8 mouse cellular contexts compared by ENCODE assay signal in the genomic region with DNA sequence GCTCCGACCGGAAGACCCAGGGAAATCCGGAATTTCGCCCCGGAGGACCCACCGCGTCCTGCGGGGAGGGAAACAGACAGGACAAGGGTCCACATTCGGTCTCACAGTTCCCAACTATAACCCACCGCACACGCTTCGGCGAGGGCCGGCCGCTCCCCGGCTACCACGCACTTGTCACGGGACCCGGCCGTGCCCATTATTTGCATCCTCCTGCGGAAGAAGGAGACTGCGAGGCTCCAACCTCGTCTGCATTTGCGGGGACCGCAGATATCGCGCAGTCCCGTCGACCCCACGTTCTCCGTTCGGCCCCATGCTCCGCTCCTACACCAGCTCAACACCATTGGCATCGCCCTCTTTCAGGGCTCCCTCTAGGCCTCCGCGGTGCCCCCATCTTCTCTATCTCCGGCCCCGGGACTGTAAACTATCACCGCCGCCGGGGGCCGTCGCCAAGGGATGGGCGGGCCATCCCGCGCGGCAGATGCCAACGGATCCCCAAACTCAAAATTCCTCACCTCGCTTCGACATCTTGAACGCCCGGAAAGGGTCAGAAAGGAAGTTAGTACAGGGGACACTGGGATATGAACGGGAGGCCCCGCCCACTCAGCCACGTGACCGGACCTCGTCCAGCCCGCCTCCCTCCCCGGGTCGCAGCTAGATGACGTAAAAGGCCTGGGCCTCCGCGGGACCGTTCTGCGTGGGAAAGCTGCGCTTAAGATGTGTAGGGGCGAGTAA. TPM values are rescaled to one million over a fixed set of nuclear protein-coding genes. Genes with fewer than 3 reads are reported as not detected.
DNase-seq lines count a peak whose midpoint lies in the region; ATAC-seq and TF ChIP-seq lines count a peak whose summit lies in the region.

Gene Rpl23, minus strand, starts transcription at position 606 of the 732 bp plus-strand sequence.

- TF ChIP-seq POLR2A in brain, embryonic 14.5 days (IDR thresholded peaks at IDR 0.05; ENCODE audit: borderline replicate concordance, extremely low read depth, insufficient read depth, insufficient read length, poor library complexity, severe bottlenecking), result peak; percentile 69; the same call in 1 of the 2 replicates
- peak; percentile 79 for TF ChIP-seq POLR2A in liver, adult 2 months (IDR thresholded peaks at IDR 0.05; ENCODE audit: extremely low read depth, insufficient read depth, low read length)
- peak; percentile 73 for TF ChIP-seq POLR2A in myocyte (IDR thresholded peaks at IDR 0.05; ENCODE audit: insufficient read length, low read depth)

- H3K79me3 ChIP-seq in C2C12 (ENCODE audit: low read depth), result peaks cover 38% of the 10 kb centered on the region

- peak; percentile 99 for DNase-seq in brain, embryonic 14.5 days (ENCODE audit: low read depth)
- DNase-seq in liver, adult 2 months (ENCODE audit: extremely low read depth, low read depth, low spot score), result peak; percentile 87
- peak; percentile 98 for DNase-seq in splenic B cell, adult 2 months (ENCODE audit: low read depth, low spot score)

- under 1% methylated on average over 67 of the region's 67 CpGs for WGBS in heart, embryonic 11.5 days (ENCODE audit: insufficient replicate concordance)
- under 1% methylated on average over 67 of the region's 67 CpGs for WGBS in kidney, embryonic 16.5 days
- under 1% methylated on average over 67 of the region's 67 CpGs for WGBS in liver, adult 2 months

- ATAC-seq in heart, embryonic 11.5 days (replicated peaks; ENCODE audit: insufficient number of reproducible peaks, low FRiP score, low TSS enrichment), result peak; percentile 87
- peak; percentile 93 for ATAC-seq in kidney, embryonic 16.5 days (ENCODE audit: low FRiP score, low TSS enrichment)

- H3K4me1 ChIP-seq in erythroblast, embryonic 14.5 days (ENCODE audit: control insufficient read depth), result peaks cover 32% of the 10 kb centered on the region
- peaks cover 7% of the 10 kb centered on the region for H3K4me1 ChIP-seq in heart, embryonic 11.5 days (ENCODE audit: control insufficient read depth, insufficient read depth, low read length)
- peaks cover 21% of the 10 kb centered on the region for H3K4me1 ChIP-seq in kidney, embryonic 16.5 days (ENCODE audit: insufficient read depth, low read length)
- peaks cover 12% of the 10 kb centered on the region for H3K4me1 ChIP-seq in liver, adult 2 months (ENCODE audit: control insufficient read depth, insufficient read depth, low read length)

- H3K9me3 ChIP-seq in erythroblast, embryonic 14.5 days (ENCODE audit: control insufficient read depth, low read length), result peaks cover 3% of the 10 kb centered on the region
- H3K9me3 ChIP-seq in heart, embryonic 11.5 days (replicated peaks; ENCODE audit: control insufficient read depth, low read length), result no peaks in the 10 kb centered on the region
- H3K9me3 ChIP-seq in kidney, embryonic 16.5 days (ENCODE audit: low read length), result no peaks in the 10 kb centered on the region

- H3K4me2 ChIP-seq in heart, embryonic 11.5 days, result peak within 1 kb of the TSS; percentile 79
- H3K4me2 ChIP-seq in kidney, embryonic 16.5 days (replicated peaks; ENCODE audit: low read depth, low read length), result peak within 1 kb of the TSS; percentile 75
- peak within 1 kb of the TSS; percentile 83 for H3K4me2 ChIP-seq in myocyte (ENCODE audit: low read depth)

- H3K4me3 ChIP-seq in C2C12 (ENCODE audit: insufficient read depth, poor library complexity, severe bottlenecking), result peak within 1 kb of the TSS; percentile 100
- peak within 1 kb of the TSS; percentile 96 for H3K4me3 ChIP-seq in erythroblast, embryonic 14.5 days (replicated peaks)
- H3K4me3 ChIP-seq in heart, embryonic 11.5 days (ENCODE audit: low read depth, low read length), result peak within 1 kb of the TSS; percentile 94
- peak within 1 kb of the TSS; percentile 100 for H3K4me3 ChIP-seq in kidney, embryonic 16.5 days (ENCODE audit: low read length)
- H3K4me3 ChIP-seq in liver, adult 2 months (ENCODE audit: insufficient read depth, low read depth, low read length), result peak within 1 kb of the TSS; percentile 92
- peak within 1 kb of the TSS; percentile 98 for H3K4me3 ChIP-seq in myocyte

- H3K27me3 ChIP-seq in C2C12 (ENCODE audit: control insufficient read depth, insufficient read depth, insufficient read length) (no peaks in the 10 kb centered on the region), myocyte (ENCODE audit: control insufficient read depth, insufficient read depth, insufficient read length) (no peaks in the 10 kb centered on the region)
- no peaks in the 10 kb centered on the region for H3K27me3 ChIP-seq in erythroblast, embryonic 14.5 days (ENCODE audit: control insufficient read depth)
- no peaks in the 10 kb centered on the region for H3K27me3 ChIP-seq in heart, embryonic 11.5 days (ENCODE audit: control insufficient read depth, insufficient read depth, low read length)
- no peaks in the 10 kb centered on the region for H3K27me3 ChIP-seq in kidney, embryonic 16.5 days (ENCODE audit: insufficient read depth, low read length)
- H3K27me3 ChIP-seq in liver, adult 2 months (ENCODE audit: control insufficient read depth, insufficient read depth, low read length), result no peaks in the 10 kb centered on the region
- no peaks in the 10 kb centered on the region for H3K27me3 ChIP-seq in splenic B cell, adult 2 months (ENCODE audit: control insufficient read depth, insufficient read depth, low read length, poor library complexity, severe bottlenecking)

- H3ac ChIP-seq in C2C12 (ENCODE audit: control insufficient read depth, insufficient read length, low read depth) (peak within 1 kb of the TSS; percentile 98), myocyte (ENCODE audit: control insufficient read depth, insufficient read length) (peak within 1 kb of the TSS; percentile 80)

- H3K36me3 ChIP-seq in C2C12 (ENCODE audit: control insufficient read depth, insufficient read depth), result peaks cover 47% of the 10 kb centered on the region
- peaks cover 47% of the 10 kb centered on the region for H3K36me3 ChIP-seq in erythroblast, embryonic 14.5 days (ENCODE audit: control insufficient read depth)
- peaks cover 33% of the 10 kb centered on the region for H3K36me3 ChIP-seq in heart, embryonic 11.5 days (ENCODE audit: control insufficient read depth, insufficient read depth, low read length)
- peaks cover 43% of the 10 kb centered on the region for H3K36me3 ChIP-seq in kidney, embryonic 16.5 days (ENCODE audit: insufficient read depth, low read length)
- peaks cover 37% of the 10 kb centered on the region for H3K36me3 ChIP-seq in liver, adult 2 months (ENCODE audit: control insufficient read depth, insufficient read depth, low read length)
- peaks cover 44% of the 10 kb centered on the region for H3K36me3 ChIP-seq in myocyte (ENCODE audit: control insufficient read depth, insufficient read depth)
- peaks cover 11% of the 10 kb centered on the region for H3K36me3 ChIP-seq in splenic B cell, adult 2 months (ENCODE audit: control insufficient read depth, insufficient read depth, low read length, poor library complexity, severe bottlenecking)

- TF ChIP-seq CTCF in C2C12 (IDR thresholded peaks at IDR 0.05; ENCODE audit: control insufficient read depth, insufficient read depth, insufficient read length), result no peak
- no peak for TF ChIP-seq CTCF in brain, embryonic 14.5 days (IDR thresholded peaks at IDR 0.05; ENCODE audit: borderline replicate concordance, extremely low read depth, insufficient read depth, insufficient read length)
- no peak for TF ChIP-seq CTCF in liver, adult 2 months (IDR thresholded peaks at IDR 0.05; ENCODE audit: low read depth, low read length)

- H3K79me2 ChIP-seq in C2C12 (ENCODE audit: control insufficient read depth, insufficient read depth) (peaks cover 46% of the 10 kb centered on the region), myocyte (ENCODE audit: control insufficient read depth, insufficient read depth) (peaks cover 38% of the 10 kb centered on the region)
- H3K79me2 ChIP-seq in liver, adult 2 months (ENCODE audit: control insufficient read depth, insufficient read depth, low read length), result peaks cover 10% of the 10 kb centered on the region

- peak within 1 kb of the TSS; percentile 100 for H3K9ac ChIP-seq in heart, embryonic 11.5 days (ENCODE audit: low read depth, low read length)
- H3K9ac ChIP-seq in kidney, embryonic 16.5 days (replicated peaks; ENCODE audit: low read length), result peak within 1 kb of the TSS; percentile 99
- peak within 1 kb of the TSS; percentile 93 for H3K9ac ChIP-seq in liver, adult 2 months (ENCODE audit: low read depth, low read length)

- H3K27ac ChIP-seq in heart, embryonic 11.5 days (ENCODE audit: low read depth, low read length), result peak within 1 kb of the TSS; percentile 91
- peak within 1 kb of the TSS; percentile 95 for H3K27ac ChIP-seq in kidney, embryonic 16.5 days (ENCODE audit: low read length)
- peak within 1 kb of the TSS; percentile 62 for H3K27ac ChIP-seq in liver, adult 2 months (replicated peaks; ENCODE audit: insufficient read depth, low read depth, low read length)

TF ChIP-seq in C2C12, 6 proteins besides CTCF, POLR2A, EP300 and RAD21:
- peak; percentile 99 for TF ChIP-seq USF1 (IDR thresholded peaks at IDR 0.05; ENCODE audit: low read depth)
- no peak for TF ChIP-seq CEBPB (IDR thresholded peaks at IDR 0.05; ENCODE audit: low read depth)
- TF ChIP-seq MAX (IDR thresholded peaks at IDR 0.05), result peak; percentile 76

TF ChIP-seq in myocyte, 11 proteins besides CTCF, POLR2A, EP300 and RAD21:
- TF ChIP-seq SRF (IDR thresholded peaks at IDR 0.05; ENCODE audit: control insufficient read depth, insufficient read length, low read depth) (peak; percentile 86), MYOG (IDR thresholded peaks at IDR 0.05; ENCODE audit: control insufficient read depth in 1 of 3, insufficient read depth in 1 of 3, insufficient read length in 2 of 3, low read depth in 2 of 3) (no peak), E2F4 (IDR thresholded peaks at IDR 0.05; ENCODE audit: insufficient read depth) (peak; percentile 28), MYOD1 (IDR thresholded peaks at IDR 0.05; ENCODE audit: control insufficient read depth in 1 of 3, insufficient read length in 2 of 3, low read depth in 2 of 3) (no peak), USF1 (IDR thresholded peaks at IDR 0.05; ENCODE audit: low read depth) (peak; percentile 99), POLR2AphosphoS2 (IDR thresholded peaks at IDR 0.05; ENCODE audit: insufficient read length, low read depth) (peak; percentile 77)

RNA-seq across cellular contexts. Expression of gene Rpl23, which starts in this region (rescaled TPM):
- polyA plus RNA-seq in C2C12 (2012; fragmentation: generic; extraction: Trizol), result 1,391 TPM
- 396 and 444 TPM in 2 replicates for polyA plus RNA-seq in brain, embryonic 14.5 days (2012; rRNA removed)
- 22.6 and 32.2 TPM in 2 replicates for polyA plus RNA-seq in erythroblast, embryonic 14.5 days (2012)
- polyA plus RNA-seq in heart, embryonic 11.5 days (2014; fragmentation: Nextera tagmentation; extraction: Ambion mirVana), result 461 and 517 TPM in 2 replicates
- 428 and 460 TPM in 2 replicates for polyA plus RNA-seq in kidney, embryonic 16.5 days (2015; fragmentation: Nextera tagmentation; extraction: Ambion mirVana)
- 240 and 283 TPM in 2 replicates for total RNA-seq in liver, adult 2 months (2014; rRNA removed)
- 68.5 and 71.4 TPM in 2 replicates for polyA plus RNA-seq in liver, adult 2 months (2012; rRNA removed)
- 1,321 TPM for polyA plus RNA-seq in myocyte (2012; fragmentation: generic; extraction: Trizol)

Comparison
In these comparisons a context has a peak if more than half of its experiments do, and no peak if none do; other contexts are left out.
1. Peak in every context shown above with its lines: DNase-seq, ATAC-seq, H3K4me3 ChIP-seq and H3K27ac ChIP-seq.